Mouse (Mus musculus): ENCODE measurements around the gene Ly9. TPM values are rescaled to one million over a fixed set of nuclear protein-coding genes. Genes with fewer than 3 reads are reported as not detected.

Gene Ly9
- polyA plus RNA-seq, 1 experiment from 2014 or later = 0.16 TPM

DNA sequence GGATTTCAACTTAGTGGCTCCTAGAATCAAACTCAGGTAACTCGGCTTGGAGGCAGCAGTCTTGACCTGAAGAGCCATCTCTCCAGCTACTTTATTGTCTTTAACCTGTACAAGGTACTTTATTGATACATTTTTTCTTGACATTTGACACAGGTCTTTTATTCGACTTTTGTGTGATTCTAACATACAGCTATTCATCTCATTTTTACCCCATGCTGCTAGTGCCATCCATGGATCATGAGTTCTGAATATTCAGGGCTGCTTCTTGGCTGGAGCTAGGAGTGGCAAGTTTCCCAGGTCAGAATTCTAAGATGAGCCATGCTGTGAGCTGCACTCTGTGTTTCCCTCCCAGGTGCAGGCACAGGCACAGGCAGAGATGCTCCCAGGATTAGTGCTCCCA lies 55.0 kb downstream of the Ly9 start:
- Histone ChIP-seq H3K4me2 (no peak overlapping the region), H3K27me3 (no peaks in the 10 kb centered on the region), H3K36me3 (no peaks in the 10 kb centered on the region), H3K9ac (no peak overlapping the region), H3K4me1 (replicated peaks) (0 out of 2 replicates have a peak, but pooled peaks cover 5% of the 10 kb centered on the region), H3K27ac (no peak overlapping the region), H3K4me3 (no peak overlapping the region), H3K9me3 (no peaks in the 10 kb centered on the region)
- no peak for ATAC-seq (ENCODE audit: low FRiP score)
- 84% methylated on average over 2 of the region's 2 CpGs for WGBS

DNA sequence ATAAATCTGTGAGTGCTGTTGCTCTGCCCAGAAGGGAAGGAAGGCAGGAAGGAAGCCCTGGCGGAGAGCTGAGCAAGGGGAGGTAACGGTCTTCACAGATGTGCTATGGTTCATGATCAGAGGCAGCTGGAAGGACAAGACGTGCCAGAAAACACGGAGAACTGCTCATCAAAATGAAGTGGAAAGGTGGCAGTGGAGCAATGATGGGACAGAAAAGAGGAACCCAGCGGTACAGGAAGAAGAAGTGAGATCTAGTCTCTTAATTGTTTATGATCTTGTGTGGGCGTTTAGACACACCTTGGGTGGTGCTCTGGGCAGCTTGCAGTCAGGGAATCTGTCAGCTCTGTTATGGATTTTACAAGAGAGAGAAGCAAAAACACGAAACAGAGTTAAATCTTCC lies 55.9 kb downstream of the Ly9 start:
- Histone ChIP-seq H3K4me1 (replicated peaks) (0 out of 2 replicates have a peak, but pooled peaks cover 5% of the 10 kb centered on the region), H3K36me3 (no peaks in the 10 kb centered on the region), H3K9ac (no peak overlapping the region), H3K9me3 (no peaks in the 10 kb centered on the region), H3K4me2 (no peak overlapping the region), H3K4me3 (no peak overlapping the region), H3K27me3 (no peaks in the 10 kb centered on the region), H3K27ac (no peak overlapping the region)
- 88% methylated on average over 7 of the region's 7 CpGs for WGBS
- ATAC-seq (ENCODE audit: low FRiP score) = no peak

GRCm38 (mm10) chr1:171540694-171541093 lies 66.5 kb downstream of the Ly9 start:
- H3K36me3 ChIP-seq = no peaks in the 10 kb centered on the region
- H3K9ac ChIP-seq = no peak overlapping the region
- no peak overlapping the region for H3K27ac ChIP-seq
- H3K4me1 ChIP-seq (replicated peaks) = no peaks in the 10 kb centered on the region
- H3K9me3 ChIP-seq = no peaks in the 10 kb centered on the region
- H3K27me3 ChIP-seq = no peaks in the 10 kb centered on the region
- H3K4me2 ChIP-seq = no peak overlapping the region
- 87% methylated on average over 1 of the region's 1 CpGs for WGBS
- no peak for ATAC-seq (ENCODE audit: low FRiP score)
- no peak overlapping the region for H3K4me3 ChIP-seq

Small RNA genes within 50 kb of the gene (microRNA-seq; reads per million reads assigned to microRNA genes)
- not detected for gene Mir7683

Other genes starting within 250 kb of the Ly9 start
- 2.8 and 3.3 TPM in 2 replicates for gene Klhdc9, start 246.6 kb downstream of the Ly9 start, polyA plus RNA-seq (2015; fragmentation: Nextera tagmentation; extraction: Ambion mirVana)
- gene Nectin4, start 237.3 kb downstream of the Ly9 start, polyA plus RNA-seq (2015; fragmentation: Nextera tagmentation; extraction: Ambion mirVana) = 1.4 and 1.7 TPM in 2 replicates
- gene Arhgap30, start 218.5 kb downstream of the Ly9 start, polyA plus RNA-seq (2015; fragmentation: Nextera tagmentation; extraction: Ambion mirVana) = 1.00 and 1.0 TPM in 2 replicates
- 202 and 209 TPM in 2 replicates for gene Usf1, start 196.1 kb downstream of the Ly9 start, polyA plus RNA-seq (2015; fragmentation: Nextera tagmentation; extraction: Ambion mirVana)
- 10.0 and 11.7 TPM in 2 replicates for gene Tstd1, start 188.5 kb downstream of the Ly9 start, polyA plus RNA-seq (2015; fragmentation: Nextera tagmentation; extraction: Ambion mirVana)
- 12.2 and 13.3 TPM in 2 replicates for gene F11r, start 169.9 kb downstream of the Ly9 start, polyA plus RNA-seq (2015; fragmentation: Nextera tagmentation; extraction: Ambion mirVana)
- 32.0 and 34.5 TPM in 2 replicates for gene Alyref2, start 103.9 kb downstream of the Ly9 start, polyA plus RNA-seq (2015; fragmentation: Nextera tagmentation; extraction: Ambion mirVana)
- gene Itln1, start 72.1 kb downstream of the Ly9 start, polyA plus RNA-seq (2015; fragmentation: Nextera tagmentation; extraction: Ambion mirVana) = not detected in 2 replicates
- 0.04 TPM in 1 of 2 replicates, not detected in the other for gene Cd244a, start 48.2 kb downstream of the Ly9 start, polyA plus RNA-seq (2015; fragmentation: Nextera tagmentation; extraction: Ambion mirVana)
- gene Slamf7, start 45.6 kb upstream of the Ly9 start, polyA plus RNA-seq (2015; fragmentation: Nextera tagmentation; extraction: Ambion mirVana) = not detected in 2 replicates
- 1.1 and 1.2 TPM in 2 replicates for gene Cd48, start 74.6 kb upstream of the Ly9 start, polyA plus RNA-seq (2015; fragmentation: Nextera tagmentation; extraction: Ambion mirVana)
- gene Slamf1, start 159.7 kb upstream of the Ly9 start, polyA plus RNA-seq (2015; fragmentation: Nextera tagmentation; extraction: Ambion mirVana) = 0.12 and 0.40 TPM in 2 replicates
- 0.89 and 1.1 TPM in 2 replicates for gene Cd84, start 232.3 kb upstream of the Ly9 start, polyA plus RNA-seq (2015; fragmentation: Nextera tagmentation; extraction: Ambion mirVana)

Measured in hindbrain, embryonic 13.5 days (tissue).